Mouse (Mus musculus) bone marrow, adult 2 months (tissue): ENCODE measurements around the gene Lgr4. TPM values are rescaled to one million over a fixed set of nuclear protein-coding genes. Genes with fewer than 3 reads are reported as not detected.

Source experiments
- H3K27ac ChIP-seq: fragments of 200-500 bp; 2 replicates; pipeline ENCODE4 v1.5.1; 2012; ENCODE audit warnings: low read depth, mild to moderate bottlenecking, control low read depth, inconsistent platforms, low read length; ENCODE audit not compliant: control insufficient read depth, poor library complexity, insufficient read depth
- H3K4me1 ChIP-seq: fragments of 200-500 bp; 2 replicates; pipeline ENCODE4 v1.6.1; 2011; ENCODE audit warnings: low read length; ENCODE audit not compliant: control insufficient read depth, insufficient read depth
- H3K4me3 ChIP-seq: fragments of 200-500 bp; replicated peaks from 2 replicates; pipeline ENCODE3; 2011; ENCODE audit warnings: mild to moderate bottlenecking, low read depth, low read length, control low read depth; ENCODE audit not compliant: control insufficient read depth
- CTCF ChIP-seq: fragments of 200-500 bp; IDR thresholded peaks from 2 replicates; pipeline ENCODE4 v1.5.1; 2011; ENCODE audit warnings: low read length, control low read depth; ENCODE audit not compliant: control insufficient read depth, insufficient read depth
- POLR2A ChIP-seq: fragments of 200-500 bp; IDR thresholded peaks from 2 replicates; pipeline ENCODE4 v1.6.1; 2011; ENCODE audit warnings: low read depth, mild to moderate bottlenecking, control low read depth, low read length, borderline replicate concordance; ENCODE audit not compliant: control insufficient read depth
- WGBS: fragments of 180-500 bp; shearing (Covaris S2); methylation state at CpG from one replicate; pipeline ENCODE4 v1.1.7; 2018; 5-methylcytosine and 5-hydroxymethylcytosine counted together
- polyA plus RNA-seq: library from polyadenylated mRNA; stranded (reverse); fragments of >200 nt; gene quantifications from 2 replicates; pipeline ENCODE4 v1.2.4, GENCODE M21; 2011; ENCODE audit warnings: low replicate concordance; ENCODE audit not compliant: missing spikeins, insufficient read depth, insufficient read length

Lgr4 gene
- polyA plus RNA-seq, 1 experiment, result 1.8 TPM

GRCm38 (mm10) chr2:109949519-109949918 is 32.1 kb downstream of the Lgr4 start:
- no peak overlapping the region for H3K27ac ChIP-seq
- no peak for TF ChIP-seq CTCF
- TF ChIP-seq POLR2A, result no peak
- no peak overlapping the region for H3K4me3 ChIP-seq
- no peaks in the 10 kb centered on the region for H3K4me1 ChIP-seq

- TF ChIP-seq CTCF (no peak), POLR2A (no peak)
- Histone ChIP-seq H3K4me3 (no peak overlapping the region), H3K27ac (no peak overlapping the region), H3K4me1 (no peaks in the 10 kb centered on the region)
- WGBS, result 76% methylated on average over 3 of the region's 3 CpGs
Observed at GRCm38 (mm10) chr2:109950311-109950710, 32.9 kb downstream of the Lgr4 start.

DNA sequence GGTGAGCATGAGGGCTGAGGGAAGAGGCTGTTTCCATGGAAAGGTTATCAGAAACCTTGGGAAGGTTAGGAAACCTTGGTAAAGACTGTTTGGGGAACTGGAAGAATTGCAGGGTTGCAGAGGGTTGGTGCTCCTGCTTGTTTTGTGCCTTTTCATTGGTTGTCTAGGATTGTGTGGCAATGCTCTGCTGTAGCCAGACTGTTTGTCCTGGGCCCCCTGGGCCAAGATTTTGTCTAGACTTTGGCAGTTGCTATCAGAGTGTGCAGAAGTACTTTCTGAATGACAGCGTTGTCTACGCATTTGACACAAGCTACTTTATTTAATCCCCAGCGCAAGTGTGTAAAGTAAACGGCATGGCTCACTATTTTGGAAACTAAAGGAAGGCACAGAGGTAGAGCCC is 33.6 kb downstream of the Lgr4 start:
- Histone ChIP-seq H3K4me1 (no peaks in the 10 kb centered on the region), H3K27ac (no peak overlapping the region), H3K4me3 (no peak overlapping the region)
- 90% methylated on average over 4 of the region's 4 CpGs for WGBS
- TF ChIP-seq CTCF (no peak), POLR2A (no peak)

GRCm38 (mm10) chr2:109953048-109953717 is 35.7 kb downstream of the Lgr4 start:
- no peak for TF ChIP-seq CTCF
- TF ChIP-seq POLR2A, result no peak
- 52% methylated on average over 10 of the region's 10 CpGs for WGBS
- no peak overlapping the region for H3K4me3 ChIP-seq
- H3K27ac ChIP-seq, result no peak overlapping the region
- H3K4me1 ChIP-seq, result no peaks in the 10 kb centered on the region

DNA sequence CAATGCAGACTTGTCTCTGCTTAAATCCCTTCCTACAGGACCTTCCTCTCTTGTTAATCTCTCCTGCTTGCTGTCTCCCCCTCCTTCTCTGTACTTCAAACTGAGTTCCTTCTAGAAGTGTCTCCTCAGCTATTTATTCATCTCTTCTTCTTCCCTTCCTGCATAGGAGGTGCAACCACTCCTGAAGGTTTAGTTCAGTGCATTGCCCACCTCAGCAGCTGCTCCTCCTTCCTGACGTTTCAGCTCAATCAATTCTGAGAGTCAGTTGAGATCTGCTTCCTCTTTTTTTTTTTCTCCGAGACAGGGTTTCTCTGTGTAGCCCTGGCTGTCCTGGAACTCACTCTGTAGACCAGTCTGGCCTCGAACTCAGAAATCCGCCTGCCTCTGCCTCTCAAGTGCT is 36.4 kb downstream of the Lgr4 start:
- no peaks in the 10 kb centered on the region for H3K4me1 ChIP-seq
- 16% methylated on average over 4 of the region's 4 CpGs for WGBS
- H3K4me3 ChIP-seq, result no peak overlapping the region
- TF ChIP-seq POLR2A, result no peak
- TF ChIP-seq CTCF, result no peak
- H3K27ac ChIP-seq, result no peak overlapping the region

GRCm38 (mm10) chr2:109955060-109955459 is 37.6 kb downstream of the Lgr4 start:
- TF ChIP-seq POLR2A, result no peak
- Histone ChIP-seq H3K4me1 (no peaks in the 10 kb centered on the region; the same call in 1 of the 2 replicates), H3K27ac (no peak overlapping the region), H3K4me3 (no peak overlapping the region)
- 79% methylated on average over 5 of the region's 5 CpGs for WGBS

DNA sequence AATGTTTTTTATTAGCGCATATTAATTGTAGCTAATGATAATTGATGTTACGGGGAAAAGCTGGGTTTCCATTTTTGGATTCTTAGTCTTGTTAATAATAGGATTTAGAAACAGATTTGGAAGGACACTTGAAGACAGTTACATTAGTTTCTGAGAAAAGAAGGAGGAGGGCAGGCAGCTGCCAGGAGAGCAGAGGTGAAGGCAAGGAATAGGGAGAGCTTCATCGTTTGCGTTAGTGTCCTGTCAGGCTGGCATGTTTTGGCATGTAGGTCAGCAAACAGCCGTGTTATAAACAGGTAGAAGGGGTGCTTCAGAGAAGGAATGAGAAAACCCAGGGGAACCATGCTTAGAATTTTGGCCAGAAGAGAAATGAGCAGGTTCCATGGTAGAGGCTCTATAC is 38.5 kb downstream of the Lgr4 start:
- 86% methylated on average over 5 of the region's 5 CpGs for WGBS
- no peak for TF ChIP-seq POLR2A
- Histone ChIP-seq H3K27ac (no peak overlapping the region), H3K4me3 (no peak overlapping the region), H3K4me1 (no peaks in the 10 kb centered on the region; the same call in 1 of the 2 replicates)

DNA sequence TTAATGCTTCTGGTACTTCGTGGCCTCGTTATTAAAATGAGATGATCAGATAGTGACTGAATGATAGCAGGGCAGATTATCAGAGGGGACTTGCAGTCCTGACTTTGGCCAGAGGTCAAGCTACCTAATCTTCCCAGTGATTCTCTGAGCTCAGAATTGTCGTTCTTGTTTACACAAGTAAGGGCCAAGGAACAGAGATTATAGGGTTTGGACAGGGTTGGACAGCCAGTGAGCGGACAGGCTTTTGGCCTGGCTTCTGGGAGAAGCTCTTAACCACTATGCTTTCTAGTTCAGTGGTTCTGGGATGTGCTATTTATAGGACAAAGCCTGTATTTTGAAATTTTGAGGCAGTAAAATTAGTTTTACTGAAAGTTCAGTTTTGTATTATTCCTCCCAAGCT is 39.3 kb downstream of the Lgr4 start:
- Histone ChIP-seq H3K4me3 (no peak overlapping the region), H3K27ac (no peak overlapping the region), H3K4me1 (no peaks in the 10 kb centered on the region; the same call in 1 of the 2 replicates)
- 80% methylated on average over 4 of the region's 4 CpGs for WGBS
- no peak for TF ChIP-seq CTCF
- TF ChIP-seq POLR2A, result no peak

DNA sequence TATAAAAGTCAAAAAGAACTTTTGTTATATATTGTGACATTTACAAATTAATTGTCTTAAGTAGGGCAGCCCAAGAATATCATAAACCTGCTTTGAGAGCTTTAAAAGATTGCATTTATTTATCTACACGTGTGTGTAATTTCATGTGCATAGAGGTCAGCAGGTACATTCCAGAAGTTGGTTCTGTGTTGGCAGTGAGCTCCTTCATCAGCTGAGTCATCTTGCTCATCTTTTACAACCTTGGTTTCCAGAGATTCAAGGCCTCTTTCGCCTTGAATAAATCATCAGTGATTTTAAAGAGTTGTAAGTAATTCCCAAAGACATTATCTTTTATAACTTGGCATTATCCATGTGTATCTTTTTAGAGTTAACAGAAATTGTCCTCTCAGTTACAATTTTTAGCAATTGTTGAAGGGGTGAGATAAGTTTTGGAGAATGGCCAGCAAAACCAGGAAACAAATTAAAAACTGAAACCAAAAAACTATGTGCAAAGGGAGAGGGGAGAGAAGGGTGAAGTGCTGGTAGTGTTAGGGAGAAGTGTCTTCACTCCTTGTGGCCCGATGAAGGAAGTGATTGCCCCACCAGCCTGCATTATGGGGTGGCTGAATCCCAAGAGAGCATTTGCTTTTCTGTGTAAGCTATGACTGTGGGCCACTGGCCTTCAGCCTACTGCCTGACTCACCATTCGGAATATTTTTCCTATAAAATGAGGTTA is 41.4 kb downstream of the Lgr4 start:
- TF ChIP-seq POLR2A (no peak), CTCF (no peak)
- 39% methylated on average over 4 of the region's 4 CpGs for WGBS
- no peak overlapping the region for H3K4me3 ChIP-seq
- no peaks in the 10 kb centered on the region; the same call in 1 of the 2 replicates for H3K4me1 ChIP-seq
- H3K27ac ChIP-seq, result no peak overlapping the region
